Mouse (Mus musculus) heart, embryonic 14.5 days (tissue): ENCODE measurements around the gene Gm30083. TPM values are rescaled to one million over a fixed set of nuclear protein-coding genes. Genes with fewer than 3 reads are reported as not detected.

Experiments
- ATAC-seq: fragments of 200-750 bp; cut with Nextera tagmentation; 2 replicates; pipeline ENCODE4 v1.8.0; 2017; ENCODE audit warnings: low read depth, moderate TSS enrichment; ENCODE audit not compliant: insufficient number of reproducible peaks, insufficient read depth, low FRiP score
- H3K27ac ChIP-seq, 2 experiments: fragments of 200-500 bp in 1 of 2; fragments of 300-500 bp in 1 of 2; sonication (generic) in 1 of 2; replicated peaks in 1 of 2; 2 replicates each; pipeline ENCODE4 v1.5.1; 2012 to 2014; ENCODE audit warnings: low read depth in 2 of 2, low read length in 2 of 2, control low read depth in 1 of 2, mild to moderate bottlenecking in 1 of 2, mixed read lengths in 1 of 2; ENCODE audit not compliant: control insufficient read depth in 1 of 2, insufficient read depth in 1 of 2
- H3K27me3 ChIP-seq: fragments of 300-500 bp; sonication (generic); 2 replicates; pipeline ENCODE4 v1.6.1; 2014; ENCODE audit warnings: mild to moderate bottlenecking, low read length, control low read depth; ENCODE audit not compliant: control insufficient read depth, insufficient read depth
- H3K36me3 ChIP-seq: fragments of 300-500 bp; sonication (generic); 2 replicates; pipeline ENCODE4 v1.6.1; 2014; ENCODE audit warnings: mild to moderate bottlenecking, control low read depth, low read length, mixed read lengths; ENCODE audit not compliant: control insufficient read depth, insufficient read depth
- H3K4me1 ChIP-seq, 2 experiments: fragments of 200-500 bp in 1 of 2; fragments of 300-500 bp in 1 of 2; sonication (generic) in 1 of 2; 2 replicates each; pipeline ENCODE4 v1.6.1; 2012 to 2014; ENCODE audit warnings: low read length in 2 of 2, control low read depth in 1 of 2, mixed read lengths in 1 of 2; ENCODE audit not compliant: control insufficient read depth in 2 of 2, insufficient read depth in 2 of 2
- H3K4me2 ChIP-seq: fragments of 300-500 bp; sonication (generic); 2 replicates; pipeline ENCODE4 v1.6.1; 2014; ENCODE audit warnings: mild to moderate bottlenecking, low read length
- H3K4me3 ChIP-seq, 2 experiments: fragments of 200-500 bp in 1 of 2; fragments of 300-500 bp in 1 of 2; sonication (generic) in 1 of 2; 2 replicates each; pipeline ENCODE4 v1.5.1; 2012 to 2014; ENCODE audit warnings: low read length in 2 of 2, mild to moderate bottlenecking in 2 of 2, control low read depth in 1 of 2, low read depth in 1 of 2, moderate library complexity in 1 of 2; ENCODE audit not compliant: control insufficient read depth in 1 of 2, insufficient read depth in 1 of 2
- H3K9ac ChIP-seq: fragments of 300-500 bp; sonication (generic); 2 replicates; pipeline ENCODE4 v1.6.1; 2014; ENCODE audit warnings: mild to moderate bottlenecking, low read length
- H3K9me3 ChIP-seq: fragments of 300-500 bp; sonication (generic); 2 replicates; pipeline ENCODE4 v1.6.1; 2016; ENCODE audit warnings: low read length, control low read depth; ENCODE audit not compliant: control insufficient read depth
- WGBS: fragments of 180-500 bp; shearing (Covaris S2); extraction: QIAGEN DNeasy Blood & Tissue Kit; methylation state at CpG from one replicate; pipeline ENCODE4 v1.1.7; 2014; 5-methylcytosine and 5-hydroxymethylcytosine counted together
- polyA plus RNA-seq: library from polyadenylated mRNA; unstranded; fragments of >200 nt; fragmentation: Nextera tagmentation; extraction: Ambion mirVana; gene quantifications from 2 replicates; pipeline ENCODE4 v1.2.1, GENCODE M21; 2014

The Gm30083 gene
- polyA plus RNA-seq, result not detected in 2 replicates

DNA sequence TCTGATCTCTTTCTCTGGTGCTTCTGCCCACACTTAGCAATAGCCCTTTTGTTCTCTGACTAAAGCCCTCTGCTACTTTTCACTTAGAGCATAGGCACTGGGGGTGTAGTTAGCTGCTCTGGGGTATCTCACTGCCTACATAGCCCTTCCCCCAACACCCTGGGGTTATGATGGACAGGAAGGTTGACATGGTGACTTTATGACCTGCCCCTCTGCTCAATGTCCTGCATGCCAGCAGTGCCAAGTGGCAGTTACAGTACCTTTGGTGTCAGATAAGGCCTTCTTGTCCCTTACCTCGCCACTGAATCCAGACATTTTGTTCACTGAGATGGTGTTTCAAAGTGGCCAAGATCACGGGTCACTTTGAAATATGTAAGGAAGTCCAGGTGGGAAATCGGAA, at the start of gene Gm30083:
Gene Gm30083, minus strand, starts transcription at position 120 of the 400 bp plus-strand sequence.
- WGBS, result 73% methylated on average over 3 of the region's 3 CpGs
- Histone ChIP-seq H3K27ac (no peak within 1 kb of the TSS), H3K9ac (no peak within 1 kb of the TSS), H3K4me3 (no peak within 1 kb of the TSS), H3K36me3 (no peaks in the 10 kb centered on the region), H3K4me2 (no peak within 1 kb of the TSS), H3K9me3 (no peaks in the 10 kb centered on the region), H3K4me1 (no peaks in the 10 kb centered on the region), H3K27me3 (no peaks in the 10 kb centered on the region)
- no peak for ATAC-seq

DNA sequence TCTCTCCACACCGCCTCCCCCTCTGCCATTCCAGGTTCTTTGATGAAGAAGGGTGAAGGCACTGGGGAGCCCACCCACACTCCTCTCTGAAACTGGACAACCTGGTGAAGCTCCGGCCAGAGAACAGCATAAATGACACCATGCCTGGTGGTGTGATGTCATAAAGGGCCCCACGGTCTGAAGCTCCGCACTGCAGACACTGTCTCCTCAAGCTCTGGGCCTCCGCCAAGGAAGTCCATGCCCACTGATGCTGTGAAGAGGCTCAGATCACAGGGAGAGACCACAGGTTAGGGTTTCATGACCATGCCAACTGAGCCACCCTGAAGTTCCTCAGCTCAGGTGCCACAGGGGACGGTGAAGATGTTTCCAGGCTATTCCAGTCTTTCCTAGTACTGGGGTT, 37.5 kb upstream of the Gm30083 start, which contains the start of gene Antxrl:
Gene Antxrl, plus strand, starts transcription at position 192 of the 400 bp plus-strand sequence.
- Histone ChIP-seq H3K4me2 (no peak within 1 kb of the TSS), H3K9ac (no peak within 1 kb of the TSS), H3K9me3 (no peaks in the 10 kb centered on the region), H3K4me3 (no peak within 1 kb of the TSS), H3K27me3 (no peaks in the 10 kb centered on the region), H3K27ac (no peak within 1 kb of the TSS), H3K36me3 (no peaks in the 10 kb centered on the region), H3K4me1 (no peaks in the 10 kb centered on the region)
- WGBS, result 84% methylated on average over 6 of the region's 6 CpGs
- no peak for ATAC-seq

DNA sequence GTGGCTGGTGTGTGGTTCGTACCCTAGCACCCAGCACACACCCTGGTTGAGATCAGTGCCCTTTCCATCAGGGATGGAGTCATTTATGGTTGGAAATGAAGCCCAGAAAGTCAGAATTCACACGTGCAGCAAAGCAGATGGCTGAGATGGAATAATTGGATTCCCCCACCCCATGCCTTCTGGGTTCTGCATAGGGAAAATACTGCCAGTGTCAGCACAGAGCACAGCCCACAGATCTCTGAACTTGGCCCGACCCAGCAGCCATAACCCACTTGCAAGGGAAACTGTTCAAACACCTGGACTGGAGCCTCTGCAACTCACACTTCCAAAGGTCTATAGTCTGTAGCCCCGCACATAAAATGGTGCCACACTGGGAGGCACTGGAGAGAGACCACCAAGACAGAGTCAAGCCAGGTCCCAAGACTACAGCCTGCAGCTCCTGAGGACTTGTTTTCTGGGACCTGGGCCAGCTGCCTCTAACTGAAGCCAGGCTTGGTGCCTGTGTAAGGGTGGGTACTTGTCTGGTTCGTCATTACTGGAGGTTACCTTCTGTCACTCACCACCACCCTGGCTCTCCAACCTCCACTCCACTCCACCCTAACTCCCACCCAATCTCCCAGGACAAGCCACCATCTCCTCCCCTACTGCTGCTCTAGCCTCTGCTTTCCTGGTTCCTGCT, 35.3 kb upstream of the Gm30083 start:
- H3K9ac ChIP-seq, result no peak overlapping the region
- no peaks in the 10 kb centered on the region for H3K4me1 ChIP-seq
- no peaks in the 10 kb centered on the region for H3K9me3 ChIP-seq
- ATAC-seq, result no peak
- no peak overlapping the region for H3K4me2 ChIP-seq
- 63% methylated on average over 5 of the region's 5 CpGs for WGBS
- H3K4me3 ChIP-seq, result no peak overlapping the region
- no peaks in the 10 kb centered on the region for H3K27me3 ChIP-seq
- H3K36me3 ChIP-seq, result no peaks in the 10 kb centered on the region
- H3K27ac ChIP-seq, result no peak overlapping the region

DNA sequence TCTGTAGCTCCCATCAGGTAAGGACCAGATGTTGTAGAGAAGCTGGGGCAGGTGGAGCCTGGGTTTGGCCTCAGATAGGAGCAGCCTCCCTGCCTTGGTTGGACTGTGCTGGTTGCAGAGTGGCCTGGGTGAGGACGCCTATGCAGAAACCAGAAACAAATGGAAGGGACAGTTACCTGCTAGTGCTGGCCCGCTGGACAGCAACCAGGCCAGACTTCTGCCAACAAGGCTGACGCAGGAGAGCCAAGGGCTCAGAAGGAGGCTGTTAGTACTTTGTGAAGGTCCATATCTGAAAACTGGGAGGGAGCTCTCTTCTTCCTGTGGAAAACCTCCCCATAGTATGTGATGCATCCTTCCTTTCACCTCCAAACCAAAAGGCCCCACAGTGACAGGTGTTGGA, 28.4 kb upstream of the Gm30083 start:
- Histone ChIP-seq H3K9ac (no peak overlapping the region), H3K36me3 (no peaks in the 10 kb centered on the region), H3K4me2 (no peak overlapping the region), H3K27ac (no peak overlapping the region), H3K4me1 (no peaks in the 10 kb centered on the region), H3K4me3 (no peak overlapping the region), H3K9me3 (no peaks in the 10 kb centered on the region), H3K27me3 (no peaks in the 10 kb centered on the region)
- no peak for ATAC-seq
- 35% methylated on average over 3 of the region's 3 CpGs for WGBS

DNA sequence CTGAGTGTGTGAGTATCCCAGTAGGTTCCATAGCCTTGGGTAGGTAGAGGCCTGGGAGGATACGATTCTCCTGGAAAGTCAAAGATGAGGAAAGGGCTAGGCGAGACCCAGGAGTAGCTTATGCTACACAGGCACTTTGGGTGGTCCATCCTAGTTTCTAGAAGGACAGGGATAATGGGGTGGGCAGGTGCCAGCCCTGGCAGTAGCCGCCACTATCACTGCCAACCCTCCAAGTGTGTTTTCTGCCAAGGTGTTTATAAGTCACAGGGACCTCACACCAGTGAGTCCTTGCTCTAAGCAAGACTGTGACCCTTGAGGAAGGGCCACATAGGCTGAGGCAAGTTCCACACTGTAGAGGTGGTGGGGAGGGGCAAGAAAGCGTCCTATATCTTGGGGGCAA, 26.3 kb upstream of the Gm30083 start:
- no peaks in the 10 kb centered on the region for H3K4me1 ChIP-seq
- H3K36me3 ChIP-seq, result no peaks in the 10 kb centered on the region
- no peak overlapping the region for H3K4me3 ChIP-seq
- H3K27ac ChIP-seq, result no peak overlapping the region
- 69% methylated on average over 4 of the region's 4 CpGs for WGBS
- no peaks in the 10 kb centered on the region for H3K27me3 ChIP-seq
- ATAC-seq, result no peak
- no peak overlapping the region for H3K9ac ChIP-seq
- no peaks in the 10 kb centered on the region for H3K9me3 ChIP-seq
- no peak overlapping the region for H3K4me2 ChIP-seq

DNA sequence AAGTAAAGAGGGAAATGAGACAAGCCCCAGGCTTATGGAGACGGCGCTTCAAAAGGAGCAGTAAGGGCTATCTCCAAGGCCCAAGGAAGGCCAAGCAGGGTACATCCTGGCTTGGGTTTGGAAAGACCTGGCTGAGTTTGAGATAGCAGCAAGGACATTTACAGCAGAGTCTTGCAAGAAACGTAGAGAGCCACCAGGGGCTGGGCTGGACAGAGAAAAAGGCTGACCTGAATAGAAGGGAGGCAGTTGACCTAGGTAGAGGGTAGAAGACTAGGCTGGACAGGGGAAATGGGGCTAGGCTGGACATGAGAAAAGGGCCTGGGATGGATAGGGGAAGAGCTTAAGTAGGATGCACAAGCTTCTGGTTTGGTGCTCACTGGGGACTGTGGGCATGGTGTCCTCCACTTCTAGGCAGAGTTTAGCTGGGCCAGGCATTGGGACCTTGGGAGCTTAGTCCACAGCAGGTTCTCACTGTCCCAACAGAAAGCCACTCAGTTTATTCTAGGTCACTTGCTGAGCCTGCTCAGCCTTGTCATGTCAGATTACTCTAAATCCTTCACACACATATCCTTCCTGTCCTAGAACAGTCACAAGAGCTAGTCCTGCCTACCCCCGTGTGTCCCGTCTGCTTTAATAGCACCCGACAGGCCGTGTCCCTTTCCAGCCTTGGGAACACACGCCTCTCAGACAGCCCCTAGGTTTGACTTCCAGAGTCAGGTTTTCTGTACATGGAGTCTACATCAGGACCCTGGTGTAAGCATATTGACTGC, 19.0 kb upstream of the Gm30083 start:
- no peaks in the 10 kb centered on the region for H3K36me3 ChIP-seq
- no peak overlapping the region for H3K4me2 ChIP-seq
- no peak overlapping the region for H3K9ac ChIP-seq
- ATAC-seq, result no peak
- H3K9me3 ChIP-seq, result no peaks in the 10 kb centered on the region
- H3K4me1 ChIP-seq, result no peaks in the 10 kb centered on the region
- H3K27ac ChIP-seq, result no peak overlapping the region
- WGBS, result 82% methylated on average over 8 of the region's 8 CpGs
- no peak overlapping the region for H3K4me3 ChIP-seq
- no peaks in the 10 kb centered on the region for H3K27me3 ChIP-seq

DNA sequence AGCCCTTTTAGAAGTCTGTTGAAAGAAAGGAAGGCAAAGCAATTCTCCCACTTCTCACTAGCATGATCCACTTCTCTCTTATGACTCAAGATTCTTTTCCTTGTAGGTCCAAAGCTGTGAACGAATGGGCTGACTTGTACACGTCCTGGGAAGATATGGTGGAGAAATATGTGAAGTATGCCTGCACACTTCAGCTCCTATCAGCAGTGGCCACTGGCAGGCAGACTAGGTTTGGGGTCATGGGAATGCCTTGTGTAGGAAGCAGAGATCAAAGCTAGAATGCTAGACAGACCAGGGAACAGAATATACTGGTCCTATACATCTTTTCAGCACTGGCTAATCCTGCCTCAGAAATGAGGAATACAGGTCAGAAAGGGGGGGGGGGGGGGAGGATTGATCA, 11.7 kb upstream of the Gm30083 start:
- Histone ChIP-seq H3K9ac (no peak overlapping the region), H3K27ac (peak overlapping the region in 1 of 2 experiments; percentile 50; a peak in 1 of 4 replicates)

More for the DNA sequence above, 11.7 kb upstream of the Gm30083 start:
- peaks cover 4 to 8% of the 10 kb centered on the region in 2 experiments for H3K4me1 ChIP-seq
- no peak overlapping the region for H3K4me2 ChIP-seq
- H3K9me3 ChIP-seq, result peaks cover 5% of the 10 kb centered on the region
- no peak overlapping the region for H3K4me3 ChIP-seq
- 4% methylated on average over 2 of the region's 2 CpGs for WGBS
- no peaks in the 10 kb centered on the region for H3K27me3 ChIP-seq
- no peaks in the 10 kb centered on the region for H3K36me3 ChIP-seq
- peak; percentile 56 for ATAC-seq
